Mouse (Mus musculus) hindbrain, embryonic 10.5 days (tissue): ENCODE measurements at regions not wholly inside any gene's neighbourhood (a gene's known extent, or its start where the extent isn't known, plus 50 kb on each side); places are given as distances from the start of the nearest gene placed in this dataset.
"Not testable (repeated sequence)": the region's sequence is repeated elsewhere in the genome, so short reads cannot be mapped to it uniquely, and the experiment has no call there.

Experiments used
- DNase-seq: peaks from one replicate; pipeline ENCODE4 v3.0.0-alpha.2; 2017; ENCODE audit warnings: low spot score
- H3K27ac ChIP-seq: fragments of 300-500 bp; sonication (generic); 2 replicates; pipeline ENCODE4 v1.5.1; 2016; ENCODE audit warnings: mild to moderate bottlenecking, moderate library complexity
- H3K27me3 ChIP-seq: fragments of 300-500 bp; sonication (generic); 2 replicates; pipeline ENCODE4 v1.6.1; 2016; ENCODE audit warnings: mild to moderate bottlenecking; ENCODE audit not compliant: poor library complexity, insufficient read depth, severe bottlenecking
- H3K36me3 ChIP-seq: fragments of 300-500 bp; sonication (generic); 2 replicates; pipeline ENCODE4 v1.6.1; 2016; ENCODE audit warnings: mild to moderate bottlenecking, moderate library complexity
- H3K4me1 ChIP-seq: fragments of 300-500 bp; sonication (generic); replicated peaks from 2 replicates; pipeline ENCODE4 v1.6.1; 2016; ENCODE audit warnings: mild to moderate bottlenecking
- H3K4me3 ChIP-seq: fragments of 300-500 bp; sonication (generic); 2 replicates; pipeline ENCODE4 v1.5.1; 2016; ENCODE audit warnings: mild to moderate bottlenecking, moderate library complexity
- H3K9me3 ChIP-seq: fragments of 300-500 bp; sonication (generic); 2 replicates; pipeline ENCODE4 v1.6.1; 2016; ENCODE audit warnings: mild to moderate bottlenecking, moderate library complexity
- WGBS: fragments of 180-500 bp; shearing (Covaris S2); methylation state at CpG from one replicate; pipeline ENCODE4 v1.1.7; 2016; 5-methylcytosine and 5-hydroxymethylcytosine counted together

- DNase-seq: peak; percentile 2
- Histone ChIP-seq H3K27me3 (no peaks in the 10 kb centered on the region), H3K9me3 (peaks cover 92% of the 10 kb centered on the region), H3K27ac (no peak overlapping the region), H3K4me1 (no peaks in the 10 kb centered on the region), H3K4me3 (no peak overlapping the region), H3K36me3 (no peaks in the 10 kb centered on the region)
- WGBS: 86% methylated on average over 2 of the region's 2 CpGs
Observed at GRCm38 (mm10) chr17:3006662-3007061, 108.1 kb upstream of the Scaf8 start.

- WGBS: 56% methylated on average over 2 of the region's 2 CpGs
- H3K27me3 ChIP-seq: no peaks in the 10 kb centered on the region
- H3K4me1 ChIP-seq: no peaks in the 10 kb centered on the region
- no peak overlapping the region for H3K27ac ChIP-seq
- no peak overlapping the region for H3K4me3 ChIP-seq
- H3K36me3 ChIP-seq: no peaks in the 10 kb centered on the region
- H3K9me3 ChIP-seq: peaks cover 92% of the 10 kb centered on the region
- DNase-seq: peak; percentile 1
Observed at GRCm38 (mm10) chr17:3007234-3007633, 107.5 kb upstream of the Scaf8 start.

GRCm38 (mm10) chr17:3009939-3010338, 104.8 kb upstream of the Scaf8 start:
- Histone ChIP-seq H3K27ac (no peak overlapping the region), H3K4me1 (no peaks in the 10 kb centered on the region), H3K4me3 (no peak overlapping the region), H3K9me3 (peaks cover 96% of the 10 kb centered on the region), H3K36me3 (no peaks in the 10 kb centered on the region), H3K27me3 (no peaks in the 10 kb centered on the region)
- peak; percentile 2 for DNase-seq
- WGBS: 64% methylated on average over 2 of the region's 2 CpGs

GRCm38 (mm10) chr17:3012045-3012444, 102.7 kb upstream of the Scaf8 start:
- Histone ChIP-seq H3K4me3 (no peak overlapping the region), H3K36me3 (no peaks in the 10 kb centered on the region), H3K27me3 (no peaks in the 10 kb centered on the region), H3K4me1 (no peaks in the 10 kb centered on the region), H3K27ac (no peak overlapping the region), H3K9me3 (peaks cover 99% of the 10 kb centered on the region)
- DNase-seq: no peak
- 53% methylated on average over 1 of the region's 1 CpGs for WGBS

- DNase-seq: no peak
- Histone ChIP-seq H3K4me3 (no peak overlapping the region), H3K4me1 (no peaks in the 10 kb centered on the region), H3K9me3 (peaks cover 95% of the 10 kb centered on the region), H3K27ac (no peak overlapping the region), H3K27me3 (no peaks in the 10 kb centered on the region), H3K36me3 (no peaks in the 10 kb centered on the region)
- WGBS: 88% methylated on average over 2 of the region's 2 CpGs
Observed at GRCm38 (mm10) chr17:3019631-3020391, 95.0 kb upstream of the Scaf8 start.

GRCm38 (mm10) chr17:3020406-3020805, 94.4 kb upstream of the Scaf8 start:
- Histone ChIP-seq H3K4me3 (no peak overlapping the region), H3K27me3 (no peaks in the 10 kb centered on the region), H3K27ac (no peak overlapping the region), H3K9me3 (peaks cover 95% of the 10 kb centered on the region), H3K4me1 (no peaks in the 10 kb centered on the region), H3K36me3 (no peaks in the 10 kb centered on the region)
- DNase-seq: no peak
- WGBS: 91% methylated on average over 1 of the region's 1 CpGs

- Histone ChIP-seq H3K4me1 (no peaks in the 10 kb centered on the region), H3K4me3 (no peak overlapping the region), H3K9me3 (peaks cover 94% of the 10 kb centered on the region), H3K27me3 (no peaks in the 10 kb centered on the region), H3K27ac (no peak overlapping the region), H3K36me3 (no peaks in the 10 kb centered on the region)
- DNase-seq: no peak
- WGBS: 79% methylated on average over 5 of the region's 5 CpGs
Observed at GRCm38 (mm10) chr17:3022245-3022935, 92.4 kb upstream of the Scaf8 start.

GRCm38 (mm10) chr17:3022936-3023247, 91.9 kb upstream of the Scaf8 start:
- WGBS: 46% methylated on average over 3 of the region's 3 CpGs
- not testable (repeated sequence) for H3K27ac ChIP-seq, H3K4me3 ChIP-seq, H3K36me3 ChIP-seq, H3K27me3 ChIP-seq, DNase-seq, H3K4me1 ChIP-seq
- H3K9me3 ChIP-seq: peaks cover 94% of the 10 kb centered on the region

GRCm38 (mm10) chr17:3023426-3023825, 91.3 kb upstream of the Scaf8 start:
- no peak for DNase-seq
- Histone ChIP-seq H3K4me1 (no peaks in the 10 kb centered on the region), H3K36me3 (no peaks in the 10 kb centered on the region), H3K27ac (no peak overlapping the region), H3K4me3 (no peak overlapping the region), H3K9me3 (peaks cover 94% of the 10 kb centered on the region), H3K27me3 (no peaks in the 10 kb centered on the region)
- 88% methylated on average over 1 of the region's 1 CpGs for WGBS

- H3K9me3 ChIP-seq: peaks cover 94% of the 10 kb centered on the region
- not testable (repeated sequence) for H3K36me3 ChIP-seq, H3K4me1 ChIP-seq, DNase-seq, H3K27me3 ChIP-seq, H3K27ac ChIP-seq, H3K4me3 ChIP-seq
- 60% methylated on average over 1 of the region's 1 CpGs for WGBS
Observed at GRCm38 (mm10) chr17:3026859-3027258, 87.9 kb upstream of the Scaf8 start.

- Histone ChIP-seq H3K36me3 (no peaks in the 10 kb centered on the region), H3K9me3 (peaks cover 94% of the 10 kb centered on the region), H3K4me1 (no peaks in the 10 kb centered on the region), H3K27ac (no peak overlapping the region), H3K4me3 (no peak overlapping the region), H3K27me3 (no peaks in the 10 kb centered on the region)
- WGBS: 80% methylated on average over 4 of the region's 4 CpGs
- no peak for DNase-seq
Observed at GRCm38 (mm10) chr17:3027376-3027775, 87.4 kb upstream of the Scaf8 start.

- H3K36me3 ChIP-seq, H3K4me3 ChIP-seq, H3K27me3 ChIP-seq, H3K27ac ChIP-seq, H3K4me1 ChIP-seq: not testable (repeated sequence)
- peak; percentile 1 for DNase-seq
- 63% methylated on average over 2 of the region's 2 CpGs for WGBS
- H3K9me3 ChIP-seq: peaks cover 92% of the 10 kb centered on the region
Observed at GRCm38 (mm10) chr17:3029750-3030149, 85.0 kb upstream of the Scaf8 start.

- Histone ChIP-seq H3K36me3 (no peaks in the 10 kb centered on the region), H3K27ac (no peak overlapping the region), H3K27me3 (no peaks in the 10 kb centered on the region), H3K9me3 (peaks cover 77% of the 10 kb centered on the region), H3K4me1 (no peaks in the 10 kb centered on the region), H3K4me3 (no peak overlapping the region)
- DNase-seq: no peak
- 62% methylated on average over 2 of the region's 2 CpGs for WGBS
Observed at GRCm38 (mm10) chr17:3035099-3035498, 79.7 kb upstream of the Scaf8 start.
